Mouse (Mus musculus) left cerebral cortex, postnatal 4 days (tissue): Measurements from ENCODE around the gene Adssl1. TPM values are rescaled to one million over a fixed set of nuclear protein-coding genes. Genes with fewer than 3 reads are reported as not detected.

Experiments
- DNase-seq: peaks from one replicate; pipeline ENCODE4 v3.0.0-alpha.2; 2022
- intact Hi-C: fragments of 180-260 bp; cut with DNase I; formaldehyde crosslinking; loops from one replicate; pipeline ENCODE4 v1.15.1; 2025
- total RNA-seq, 2 experiments: library from RNA; stranded (reverse); gene quantifications; 2 replicates each; pipeline ENCODE4 v1.2.3; 2021

The Adssl1 gene
- total RNA-seq, 2 experiments from 2014 or later: 1.5 to 1.7 TPM

DNA sequence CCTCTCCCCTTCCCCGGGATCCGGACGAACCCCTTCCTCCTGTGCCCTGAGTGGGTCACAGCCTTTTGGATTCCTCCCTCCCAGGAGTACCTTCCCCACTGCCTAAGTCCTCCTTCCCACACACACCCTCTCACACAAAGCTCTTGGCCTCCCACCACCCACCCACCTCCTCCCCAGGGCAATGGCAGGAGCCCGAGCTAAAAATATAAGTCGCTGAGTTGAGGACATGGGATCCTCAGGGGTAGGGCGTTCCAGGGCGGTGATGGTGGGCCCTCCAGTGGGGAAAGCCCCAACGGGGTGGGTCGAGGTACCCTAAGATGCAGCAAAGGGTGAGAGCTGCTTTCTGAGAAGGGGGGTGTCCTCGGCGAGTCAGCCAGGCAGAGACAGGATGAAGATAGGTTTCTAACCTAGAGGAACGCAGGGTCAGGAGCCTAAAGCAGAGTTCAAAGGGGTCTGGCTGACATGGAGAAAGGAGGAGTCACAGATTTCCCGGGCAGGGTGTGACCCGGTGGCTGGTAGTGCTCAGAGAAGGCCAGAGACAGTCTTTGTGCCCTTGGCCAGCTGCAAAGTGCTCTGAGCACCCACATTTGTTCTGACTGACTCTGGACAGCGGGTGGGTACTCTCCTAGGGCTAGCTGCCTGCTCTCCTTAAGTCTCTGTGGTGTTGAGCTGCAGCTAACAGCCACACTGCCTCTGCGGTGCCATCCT is 663 bp downstream of the Adssl1 start:
- intact Hi-C loops: loop anchor here (5.0 kb wide), 1 partner anchor 68 kb away; no protein-coding TSS in a partner anchor
- DNase-seq: no peak

GRCm38 (mm10) chr12:112621900-112622299 is 2.1 kb downstream of the Adssl1 start:
- intact Hi-C loops: loop anchor here (5.0 kb wide), 1 partner anchor 70 kb away; no protein-coding TSS in a partner anchor
- DNase-seq: no peak

DNA sequence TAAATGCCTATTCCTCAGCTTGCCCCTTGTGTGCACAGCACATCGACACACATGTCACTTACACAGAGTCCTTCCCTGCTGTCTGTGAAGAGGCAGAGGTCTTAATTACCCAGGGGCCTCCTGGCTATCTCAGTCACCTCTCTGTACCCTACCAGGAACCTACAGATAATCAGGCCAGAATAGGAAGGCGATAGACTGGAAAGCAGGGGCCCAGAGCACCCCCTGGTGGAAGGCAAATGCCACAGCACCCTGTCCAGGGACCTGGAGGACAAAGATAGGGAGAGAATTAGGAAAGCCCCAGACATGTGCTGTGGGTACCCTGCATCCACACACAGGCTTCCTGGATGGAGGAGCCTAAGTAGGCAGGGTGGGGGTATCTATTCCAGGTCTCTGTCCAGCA is 3.9 kb downstream of the Adssl1 start:
- DNase-seq: peak; percentile 70
- intact Hi-C loops: loop anchor here (5.0 kb wide), 1 partner anchor 71 kb away; no protein-coding TSS in a partner anchor

GRCm38 (mm10) chr12:112625700-112626099 is 5.9 kb downstream of the Adssl1 start:
- intact Hi-C loops: no loop called here
- DNase-seq: no peak

GRCm38 (mm10) chr12:112626455-112626854 is 6.6 kb downstream of the Adssl1 start:
- no peak for DNase-seq
- intact Hi-C loops: no loop called here

DNA sequence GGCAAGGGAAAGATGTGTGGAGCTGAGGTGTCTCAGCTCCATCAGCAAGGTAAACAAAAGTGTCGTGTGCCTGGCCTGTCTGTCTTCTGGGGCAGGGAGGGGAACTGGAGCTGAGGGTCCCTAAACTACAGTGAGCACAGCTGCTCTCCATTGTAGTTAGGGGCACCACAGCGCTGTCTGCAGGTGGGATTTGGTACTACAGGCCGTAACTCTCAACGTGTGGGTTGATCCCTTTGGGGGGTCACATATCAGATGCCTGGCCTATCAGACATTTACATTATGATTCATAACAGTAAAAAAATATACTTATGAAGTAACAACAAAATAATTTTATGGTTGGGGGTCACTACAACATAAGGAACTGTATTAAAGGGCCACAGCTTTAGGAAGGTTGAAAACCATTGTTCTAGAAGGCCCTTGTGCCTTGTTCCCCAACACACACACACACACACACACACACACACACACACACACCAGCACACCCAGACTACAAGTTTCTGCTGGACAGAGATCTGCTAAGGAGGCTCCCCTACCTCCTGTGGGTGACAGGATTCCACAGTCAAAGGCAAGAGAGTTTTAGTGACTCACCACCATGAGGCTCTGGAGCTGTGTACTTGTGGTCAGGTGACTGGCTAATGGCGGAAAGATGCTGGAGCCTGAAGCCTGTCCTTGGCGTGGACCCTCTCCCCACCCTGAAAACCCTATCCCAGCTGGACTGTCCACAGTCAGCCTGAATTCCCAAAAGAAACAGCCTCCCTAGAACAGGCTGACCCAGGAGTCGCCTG is 7.4 kb downstream of the Adssl1 start:
- intact Hi-C loops: no loop called here
- DNase-seq: no peak

DNA sequence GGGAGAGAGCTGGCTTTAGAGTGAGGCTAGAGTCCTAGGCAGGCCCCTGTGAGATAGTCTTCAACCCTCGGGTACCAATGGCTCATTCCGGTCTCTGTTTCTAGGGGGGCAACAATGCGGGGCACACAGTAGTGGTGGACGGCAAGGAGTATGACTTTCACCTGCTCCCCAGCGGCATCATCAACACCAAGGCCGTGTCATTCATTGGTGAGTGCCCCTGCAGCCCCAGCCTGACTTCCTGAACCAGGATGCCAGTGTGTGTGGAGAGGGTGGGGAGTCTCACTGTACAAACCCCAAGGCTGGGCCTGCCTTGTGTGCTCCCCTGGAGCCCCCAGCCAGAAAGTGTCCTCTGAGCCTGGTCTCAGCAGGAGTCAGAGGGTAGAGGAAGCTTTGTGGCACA is 8.4 kb downstream of the Adssl1 start:
- no peak for DNase-seq
- intact Hi-C loops: no loop called here

GRCm38 (mm10) chr12:112628928-112629721 is 9.3 kb downstream of the Adssl1 start:
- intact Hi-C loops: no loop called here
- DNase-seq: no peak

DNA sequence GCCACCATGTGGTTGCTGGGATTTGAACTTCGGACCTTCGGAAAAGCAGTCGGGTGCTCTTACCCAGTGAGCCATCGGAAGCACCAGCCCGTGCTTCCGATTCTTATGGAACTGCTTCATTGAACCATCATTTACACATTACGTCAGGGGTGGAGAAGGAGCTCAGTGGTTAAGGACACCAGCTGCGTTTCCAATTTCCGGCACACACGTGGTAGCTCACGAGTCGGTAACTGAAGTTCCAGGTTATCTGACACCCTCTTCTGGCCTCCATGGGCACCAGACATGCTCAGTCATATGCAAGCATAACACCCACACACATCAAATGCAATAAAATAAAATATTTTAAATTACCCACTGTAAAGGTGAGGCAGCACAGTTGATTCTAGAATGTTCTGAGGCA is 10.2 kb downstream of the Adssl1 start:
- intact Hi-C loops: no loop called here
- no peak for DNase-seq

- DNase-seq: no peak
- intact Hi-C loops: no loop called here
Observed at GRCm38 (mm10) chr12:112630796-112631195, 11.0 kb downstream of the Adssl1 start.

DNA sequence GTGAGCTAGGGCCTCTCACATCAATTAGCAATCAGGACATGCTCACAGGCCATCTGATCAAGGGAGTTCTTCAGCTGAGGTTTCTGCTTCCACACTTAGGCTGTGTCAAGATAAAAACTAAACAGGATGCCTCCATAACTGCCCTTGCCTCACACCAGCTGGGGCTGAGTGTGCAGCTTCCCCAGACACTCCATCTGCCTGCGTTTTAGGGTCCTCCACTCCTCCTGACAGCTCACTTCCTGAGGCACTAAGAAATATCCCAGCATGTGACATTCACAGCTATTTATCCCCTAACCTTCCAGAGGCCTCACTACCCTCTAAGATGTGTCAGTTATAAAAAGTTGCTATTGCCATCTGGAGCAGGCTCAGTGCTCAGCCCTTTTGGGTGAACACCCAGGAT is 11.6 kb downstream of the Adssl1 start:
- intact Hi-C loops: no loop called here
- DNase-seq: no peak

- intact Hi-C loops: no loop called here
- no peak for DNase-seq
Observed at GRCm38 (mm10) chr12:112632084-112632777, 12.4 kb downstream of the Adssl1 start.

DNA sequence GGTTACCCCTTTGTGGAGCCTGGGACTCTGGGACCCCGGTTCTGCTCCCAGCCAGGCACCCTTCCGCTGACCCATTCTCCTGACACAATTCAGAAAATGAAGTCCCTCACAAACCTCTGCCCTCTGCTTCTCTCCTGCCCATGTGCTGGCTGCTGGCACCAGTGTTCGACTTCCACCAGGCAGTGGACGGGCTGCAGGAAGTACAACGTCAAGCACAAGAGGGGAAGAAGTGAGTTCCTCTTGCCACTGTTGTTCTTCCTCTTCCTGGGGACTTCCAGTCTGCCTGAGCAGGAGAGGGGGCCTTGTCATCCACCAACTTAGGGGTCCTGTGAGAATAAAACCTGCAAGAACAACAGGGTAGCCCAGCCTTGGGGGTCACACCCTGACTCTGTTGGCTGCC is 13.1 kb downstream of the Adssl1 start:
- intact Hi-C loops: no loop called here
- no peak for DNase-seq

DNA sequence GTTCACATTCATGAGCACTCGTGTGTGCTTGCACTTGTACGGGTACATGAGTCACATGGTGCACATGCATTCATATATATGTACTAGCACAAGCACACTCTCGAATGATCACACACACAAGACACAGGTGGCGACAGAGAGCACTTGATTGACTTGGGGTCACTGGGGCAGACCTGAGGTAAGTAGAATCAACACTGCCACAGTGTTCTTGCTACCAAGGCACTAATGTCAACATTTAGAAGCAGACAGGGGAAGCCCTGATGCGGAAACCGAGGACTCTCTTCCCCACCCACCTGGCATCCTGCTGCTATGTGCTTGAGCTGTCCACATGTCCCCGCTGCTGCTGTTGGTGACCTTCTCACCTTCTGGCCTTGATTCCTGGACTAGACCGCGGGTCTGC is 13.8 kb downstream of the Adssl1 start:
- intact Hi-C loops: no loop called here
- no peak for DNase-seq

- no peak for DNase-seq
- intact Hi-C loops: no loop called here
Observed at GRCm38 (mm10) chr12:112639526-112639925, 19.7 kb downstream of the Adssl1 start.

DNA sequence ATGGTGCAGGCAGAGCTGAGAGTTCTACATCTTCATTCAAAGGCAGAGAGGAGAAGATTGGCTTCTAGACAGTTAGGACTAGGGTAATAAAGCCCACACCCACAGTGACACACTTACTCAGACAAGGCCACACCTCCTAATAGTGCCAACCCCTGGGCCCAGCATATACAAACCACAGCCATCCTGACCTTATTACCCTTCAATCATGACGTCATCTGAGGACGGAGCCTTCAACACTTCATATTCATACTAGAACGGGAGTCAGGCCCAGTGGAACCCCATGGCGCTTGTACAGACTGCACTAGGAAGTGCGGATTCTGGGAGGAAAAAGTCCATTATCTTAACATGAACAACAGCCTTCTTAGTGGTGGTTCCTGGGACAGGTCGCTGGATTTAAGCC is 23.3 kb downstream of the Adssl1 start:
- no peak for DNase-seq
- intact Hi-C loops: no loop called here

- peak; percentile 99 for DNase-seq
Observed at GRCm38 (mm10) chr12:112644180-112644854, 24.5 kb downstream of the Adssl1 start, which contains the start of gene Siva1. Gene Siva1, plus strand, starts transcription at chr12:112644679.

DNA sequence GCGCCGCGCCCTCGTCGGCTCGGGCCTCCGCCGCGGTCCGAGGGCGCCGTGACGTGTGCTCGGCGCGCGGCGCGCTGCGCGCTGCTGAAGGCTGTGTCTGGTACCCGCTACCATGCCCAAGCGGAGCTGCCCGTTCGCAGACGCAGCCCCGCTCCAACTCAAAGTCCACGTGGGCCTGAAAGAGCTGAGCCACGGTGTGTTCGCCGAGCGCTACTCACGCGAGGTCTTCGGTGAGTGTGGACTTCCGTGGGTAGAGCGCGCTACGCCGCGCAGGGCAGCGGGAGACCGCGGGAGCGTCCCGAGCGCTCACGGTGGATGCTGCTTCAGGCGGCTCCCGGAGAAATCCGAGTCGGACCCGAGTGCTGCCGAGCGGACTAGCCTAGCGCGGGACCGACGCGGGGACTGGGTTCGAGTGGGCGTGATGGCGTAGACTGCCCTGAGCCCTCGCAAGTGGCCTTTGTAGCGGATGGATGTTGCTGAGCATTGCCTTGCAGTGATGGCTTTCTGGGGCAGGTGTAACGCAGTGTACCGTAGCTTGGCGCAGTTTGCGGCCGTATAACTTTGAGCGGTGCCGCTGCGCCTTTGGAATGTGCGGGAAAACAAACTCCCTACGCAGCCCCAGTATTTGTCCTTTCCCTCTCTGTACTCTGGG is 25.1 kb downstream of the Adssl1 start:
- DNase-seq: peak; percentile 54
- intact Hi-C loops: no loop called here

More at GRCm38 (mm10) chr12:112644180-112644854, 24.5 kb downstream of the Adssl1 start, which contains the start of gene Siva1:
- intact Hi-C loops: no loop called here

- intact Hi-C loops: no loop called here
- DNase-seq: no peak
Observed at GRCm38 (mm10) chr12:112646139-112646538, 26.3 kb downstream of the Adssl1 start.
